Comparison of ENCODE assay signal across 9 mouse cellular contexts in the genomic region with DNA sequence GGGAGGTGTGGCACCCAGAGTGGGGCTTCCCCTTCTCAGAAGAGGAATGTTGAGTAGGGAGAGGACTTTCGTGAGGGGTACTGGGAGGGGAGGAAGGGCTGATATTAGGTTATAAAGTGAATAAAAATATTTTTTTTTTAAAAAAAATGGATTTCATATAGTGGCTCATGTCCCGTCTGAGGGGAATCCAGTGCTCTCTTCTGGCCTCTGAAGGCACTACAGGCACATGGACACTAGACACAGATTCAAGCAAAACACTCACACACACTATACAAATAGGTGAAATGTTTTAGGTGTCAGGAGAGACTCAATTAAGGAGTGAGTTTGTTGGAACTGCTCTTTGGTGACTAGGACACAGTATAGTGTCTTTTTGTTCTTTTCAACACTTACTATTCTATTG. TPM values are rescaled to one million over a fixed set of nuclear protein-coding genes. Genes with fewer than 3 reads are reported as not detected.
DNase-seq lines count a peak whose midpoint lies in the region; ATAC-seq and TF ChIP-seq lines count a peak whose summit lies in the region.
"Had no signal": no experiment of that assay in that cellular context is flagged by ENCODE, and none has a peak within 500 bp of the region (broad histone marks: within the 10 kb centered on the region; RNA-seq: fewer than 3 reads in every experiment).

No protein-coding gene starts in this region.

- H3K4me3 ChIP-seq in forebrain, postnatal 0 days (ENCODE audit: low read depth, low read length): peak overlapping the region; percentile 62
- peak overlapping the region; percentile 78 for H3K4me3 ChIP-seq in liver, embryonic 15.5 days (replicated peaks)

- H3K4me2 ChIP-seq in forebrain, postnatal 0 days (ENCODE audit: low read depth): peak overlapping the region; percentile 77
- H3K4me2 ChIP-seq in liver, embryonic 15.5 days: peak overlapping the region; percentile 97

- peak; percentile 4 for DNase-seq in adrenal gland, postnatal 14 days
- no peak for DNase-seq in adrenal gland, adult 8-10 months
- DNase-seq in 3T3-L1 (ENCODE audit: low read depth, low spot score): peak; percentile 62
- DNase-seq in forebrain, postnatal 0 days: no peak
- no peak for DNase-seq in cerebellum, postnatal 36 days
- DNase-seq in gastrocnemius, postnatal 14 days: no peak
- no peak for DNase-seq in left cerebral cortex, postnatal 14 days (ENCODE audit: low spot score in 2 of 2)

- 47% methylated on average over 2 of the region's 2 CpGs for WGBS in forebrain, postnatal 0 days
- 44% methylated on average over 2 of the region's 2 CpGs for WGBS in liver, embryonic 15.5 days (ENCODE audit: insufficient replicate concordance)

- intact Hi-C loops in gastrocnemius, postnatal 14 days (cut with DNase I; ENCODE audit: low total_unique reads): no loop called here
- intact Hi-C loops in left cerebral cortex, postnatal 14 days (cut with DNase I): no loop called here

- H3K27ac ChIP-seq in forebrain, postnatal 0 days (ENCODE audit: low read depth, low read length): peak overlapping the region; percentile 35; the same call in 1 of the 2 replicates
- H3K27ac ChIP-seq in liver, embryonic 15.5 days (replicated peaks): peak overlapping the region; percentile 91

- H3K9ac ChIP-seq in forebrain, postnatal 0 days: peak overlapping the region; percentile 70
- H3K9ac ChIP-seq in liver, embryonic 15.5 days: peak overlapping the region; percentile 72; the same call in 1 of the 2 replicates

- TF ChIP-seq CTCF in forebrain, postnatal 0 days (IDR thresholded peaks at IDR 0.05; ENCODE audit: low read depth): peak; percentile 49

- no peak for ATAC-seq in forebrain, postnatal 0 days
- ATAC-seq in liver, embryonic 15.5 days (ENCODE audit: insufficient read depth): no peak

- no peaks in the 10 kb centered on the region for H3K27me3 ChIP-seq in forebrain, postnatal 0 days (ENCODE audit: insufficient read depth, low read length)
- H3K27me3 ChIP-seq in liver, embryonic 15.5 days: no peaks in the 10 kb centered on the region

- H3K4me1 ChIP-seq in forebrain, postnatal 0 days (ENCODE audit: insufficient read depth): peaks cover 21% of the 10 kb centered on the region
- H3K4me1 ChIP-seq in liver, embryonic 15.5 days (replicated peaks): peaks cover 47% of the 10 kb centered on the region

- peaks cover 31% of the 10 kb centered on the region for H3K36me3 ChIP-seq in forebrain, postnatal 0 days (ENCODE audit: insufficient read depth)
- peaks cover 25% of the 10 kb centered on the region for H3K36me3 ChIP-seq in liver, embryonic 15.5 days (replicated peaks)

- no peaks in the 10 kb centered on the region for H3K9me3 ChIP-seq in forebrain, postnatal 0 days (ENCODE audit: low read length)
- no peaks in the 10 kb centered on the region for H3K9me3 ChIP-seq in liver, embryonic 15.5 days (replicated peaks)

RNA-seq across cellular contexts. Expression of a gene that starts 1.8 kb away (rescaled TPM):
- total RNA-seq in adrenal gland, postnatal 14 days (2021): 16.2 and 18.7 TPM in 2 replicates
- 10 to 100 TPM; 17.3 to 27.2 (median 24.3) TPM for total RNA-seq in adrenal gland, adult 8-10 months (2022)
- 84.2 and 97.3 TPM in 2 replicates for total RNA-seq in forebrain, postnatal 0 days (2014; rRNA removed)
- 47.7 and 56.7 TPM in 2 replicates for polyA plus RNA-seq in forebrain, postnatal 0 days (2015; fragmentation: Nextera tagmentation; extraction: Ambion mirVana)
- 15.7 and 17.5 TPM in 2 replicates for polyA plus RNA-seq in liver, embryonic 15.5 days (2015; fragmentation: Nextera tagmentation; extraction: Ambion mirVana)
- 1 to 10 TPM; 4.1 to 4.7 TPM for total RNA-seq in gastrocnemius, postnatal 14 days (2021)
- 10 to 100 TPM; 44.9 to 52.0 TPM for total RNA-seq in left cerebral cortex, postnatal 14 days (2021)

RNA-seq across cellular contexts. Expression of a gene that starts 14.7 kb away (rescaled TPM):
- 1.9 and 3.5 TPM in 2 replicates for total RNA-seq in adrenal gland, postnatal 14 days (2021)
- 1 to 10 TPM in 1 of 4 experiments, under 1 TPM in 3; 0.58 to 1.8 (median 0.87) TPM for total RNA-seq in adrenal gland, adult 8-10 months (2022)
- total RNA-seq in forebrain, postnatal 0 days (2014; rRNA removed): 0.38 and 1.8 TPM in 2 replicates
- polyA plus RNA-seq in forebrain, postnatal 0 days (2015; fragmentation: Nextera tagmentation; extraction: Ambion mirVana): 0.28 and 0.44 TPM in 2 replicates
- 0.68 and 0.69 TPM in 2 replicates for polyA plus RNA-seq in liver, embryonic 15.5 days (2015; fragmentation: Nextera tagmentation; extraction: Ambion mirVana)
- total RNA-seq in gastrocnemius, postnatal 14 days (2021): under 1 TPM; 0.16 to 0.43 TPM
- total RNA-seq in left cerebral cortex, postnatal 14 days (2021): under 1 TPM; 0.26 to 0.61 TPM

RNA-seq across cellular contexts. Expression of a gene that starts 25.4 kb away (rescaled TPM):
- 69.4 and 74.6 TPM in 2 replicates for total RNA-seq in adrenal gland, postnatal 14 days (2021)
- total RNA-seq in adrenal gland, adult 8-10 months (2022): 10 to 100 TPM; 64.1 to 84.4 (median 76.6) TPM
- total RNA-seq in forebrain, postnatal 0 days (2014; rRNA removed): 36.8 and 37.5 TPM in 2 replicates
- polyA plus RNA-seq in forebrain, postnatal 0 days (2015; fragmentation: Nextera tagmentation; extraction: Ambion mirVana): 21.3 and 25.3 TPM in 2 replicates
- 15.6 and 19.8 TPM in 2 replicates for polyA plus RNA-seq in liver, embryonic 15.5 days (2015; fragmentation: Nextera tagmentation; extraction: Ambion mirVana)
- total RNA-seq in gastrocnemius, postnatal 14 days (2021): 10 to 100 TPM; 57.0 to 60.7 TPM
- 10 to 100 TPM; 39.9 to 42.5 TPM for total RNA-seq in left cerebral cortex, postnatal 14 days (2021)

RNA-seq across cellular contexts. Expression of a gene that starts 29.2 kb away (rescaled TPM):
- total RNA-seq in adrenal gland, postnatal 14 days (2021): 12.9 and 13.6 TPM in 2 replicates
- 10 to 100 TPM; 16.2 to 17.9 (median 16.3) TPM for total RNA-seq in adrenal gland, adult 8-10 months (2022)
- 17.4 and 25.7 TPM in 2 replicates for total RNA-seq in forebrain, postnatal 0 days (2014; rRNA removed)
- polyA plus RNA-seq in forebrain, postnatal 0 days (2015; fragmentation: Nextera tagmentation; extraction: Ambion mirVana): 22.3 and 24.0 TPM in 2 replicates
- polyA plus RNA-seq in liver, embryonic 15.5 days (2015; fragmentation: Nextera tagmentation; extraction: Ambion mirVana): 7.4 and 8.0 TPM in 2 replicates
- total RNA-seq in gastrocnemius, postnatal 14 days (2021): 10 to 100 TPM; 25.7 to 26.0 TPM
- 1 to 10 TPM; 6.6 to 8.1 TPM for total RNA-seq in left cerebral cortex, postnatal 14 days (2021)

RNA-seq across cellular contexts. Expression of a gene that starts 33.3 kb away (rescaled TPM):
- 0.67 and 0.94 TPM in 2 replicates for total RNA-seq in adrenal gland, postnatal 14 days (2021)
- total RNA-seq in adrenal gland, adult 8-10 months (2022): 1 to 10 TPM; 1.0 to 1.9 (median 1.3) TPM
- total RNA-seq in forebrain, postnatal 0 days (2014; rRNA removed): 0.33 and 0.46 TPM in 2 replicates
- polyA plus RNA-seq in forebrain, postnatal 0 days (2015; fragmentation: Nextera tagmentation; extraction: Ambion mirVana): 0.24 and 0.27 TPM in 2 replicates
- polyA plus RNA-seq in liver, embryonic 15.5 days (2015; fragmentation: Nextera tagmentation; extraction: Ambion mirVana): 0.02 TPM in 1 of 2 replicates, not detected in the other
- under 1 TPM; 0.14 to 0.22 TPM for total RNA-seq in gastrocnemius, postnatal 14 days (2021)
- total RNA-seq in left cerebral cortex, postnatal 14 days (2021): under 1 TPM; 0.11 to 0.19 TPM
- total RNA-seq: heart, postnatal 36 days had no signal

Comparison
In these comparisons a context has a peak if more than half of its experiments do, and no peak if none do; other contexts are left out.
1. DNase-seq: peak in adrenal gland, postnatal 14 days (single experiment) and 3T3-L1 (single experiment); none in adrenal gland, adult 8-10 months (single experiment), forebrain, postnatal 0 days (single experiment), cerebellum, postnatal 36 days (0 of 2), gastrocnemius, postnatal 14 days (single experiment) and left cerebral cortex, postnatal 14 days (0 of 2).